Mouse (Mus musculus) limb, embryonic 12.5 days (tissue): Measurements from ENCODE around the gene Gm12258. TPM values are rescaled to one million over a fixed set of nuclear protein-coding genes. Genes with fewer than 3 reads are reported as not detected.
A peak's percentile ranks its signal among the peaks of the same experiment; 100 is the strongest.

Source experiments
- ATAC-seq: fragments of 200-750 bp; cut with Nextera tagmentation; 2 replicates; pipeline ENCODE4 v1.8.0; 2017; ENCODE audit warnings: low read depth, moderate TSS enrichment; ENCODE audit not compliant: insufficient number of reproducible peaks, insufficient read depth, low FRiP score, low TSS enrichment
- H3K27ac ChIP-seq: fragments of 300-500 bp; sonication (generic); 2 replicates; pipeline ENCODE4 v1.5.1; 2016; ENCODE audit warnings: mild to moderate bottlenecking, moderate library complexity
- H3K27me3 ChIP-seq: fragments of 300-500 bp; sonication (generic); 2 replicates; pipeline ENCODE4 v1.6.1; 2016; ENCODE audit warnings: mild to moderate bottlenecking, moderate library complexity
- H3K36me3 ChIP-seq: fragments of 300-500 bp; sonication (generic); 2 replicates; pipeline ENCODE4 v1.6.1; 2016; ENCODE audit warnings: mild to moderate bottlenecking, moderate library complexity
- H3K4me1 ChIP-seq: fragments of 300-500 bp; sonication (generic); replicated peaks from 2 replicates; pipeline ENCODE4 v1.6.1; 2016
- H3K4me2 ChIP-seq: fragments of 300-500 bp; sonication (generic); 2 replicates; pipeline ENCODE4 v1.6.1; 2016; ENCODE audit warnings: mild to moderate bottlenecking, moderate library complexity
- H3K4me3 ChIP-seq: fragments of 300-500 bp; sonication (generic); replicated peaks from 2 replicates; pipeline ENCODE4 v1.5.1; 2016; ENCODE audit warnings: mild to moderate bottlenecking
- H3K9ac ChIP-seq: fragments of 300-500 bp; sonication (generic); replicated peaks from 2 replicates; pipeline ENCODE4 v1.6.1; 2016; ENCODE audit warnings: mild to moderate bottlenecking, moderate library complexity
- H3K9me3 ChIP-seq: fragments of 300-500 bp; sonication (generic); 2 replicates; pipeline ENCODE4 v1.6.1; 2016; ENCODE audit warnings: mild to moderate bottlenecking, moderate library complexity
- WGBS: fragments of 180-500 bp; shearing (Covaris S2); methylation state at CpG from one replicate; pipeline ENCODE4 v1.1.7; 2016; 5-methylcytosine and 5-hydroxymethylcytosine counted together
- polyA plus RNA-seq: library from polyadenylated mRNA; unstranded; fragments of >200 nt; fragmentation: Nextera tagmentation; extraction: Ambion mirVana; gene quantifications from 2 replicates; pipeline ENCODE4 v1.2.1, GENCODE M21; 2016

The Gm12258 gene
- polyA plus RNA-seq, 1 experiment from 2014 or later: 13.5 TPM

DNA sequence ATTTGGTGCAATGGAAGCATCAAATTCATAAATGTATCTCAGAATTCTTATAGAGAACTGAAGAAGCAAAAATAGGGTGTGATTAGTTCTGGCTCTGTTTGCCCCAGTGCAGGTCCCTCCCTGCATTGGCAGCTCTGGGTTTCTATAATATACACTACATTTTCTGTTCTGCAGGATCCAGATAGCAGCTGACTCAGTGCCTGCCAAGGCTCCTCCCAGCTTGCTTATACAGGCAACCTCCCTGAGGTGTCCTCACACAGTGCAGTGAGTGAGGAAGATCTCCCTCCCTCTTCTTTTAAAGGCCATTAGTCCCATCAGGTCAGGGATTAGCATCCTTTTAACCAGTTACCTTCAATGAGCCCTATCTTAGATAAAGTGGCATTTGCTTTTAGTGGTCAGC lies 54.1 kb downstream of the Gm12258 start:
- peaks cover 55% of the 10 kb centered on the region for H3K36me3 ChIP-seq
- H3K4me3 ChIP-seq: no peak overlapping the region
- no peak overlapping the region for H3K9ac ChIP-seq
- ATAC-seq: no peak
- H3K27me3 ChIP-seq: no peaks in the 10 kb centered on the region
- no peaks in the 10 kb centered on the region for H3K9me3 ChIP-seq
- no peak overlapping the region for H3K27ac ChIP-seq
- H3K4me1 ChIP-seq: peaks cover 9% of the 10 kb centered on the region
- H3K4me2 ChIP-seq: no peak overlapping the region

DNA sequence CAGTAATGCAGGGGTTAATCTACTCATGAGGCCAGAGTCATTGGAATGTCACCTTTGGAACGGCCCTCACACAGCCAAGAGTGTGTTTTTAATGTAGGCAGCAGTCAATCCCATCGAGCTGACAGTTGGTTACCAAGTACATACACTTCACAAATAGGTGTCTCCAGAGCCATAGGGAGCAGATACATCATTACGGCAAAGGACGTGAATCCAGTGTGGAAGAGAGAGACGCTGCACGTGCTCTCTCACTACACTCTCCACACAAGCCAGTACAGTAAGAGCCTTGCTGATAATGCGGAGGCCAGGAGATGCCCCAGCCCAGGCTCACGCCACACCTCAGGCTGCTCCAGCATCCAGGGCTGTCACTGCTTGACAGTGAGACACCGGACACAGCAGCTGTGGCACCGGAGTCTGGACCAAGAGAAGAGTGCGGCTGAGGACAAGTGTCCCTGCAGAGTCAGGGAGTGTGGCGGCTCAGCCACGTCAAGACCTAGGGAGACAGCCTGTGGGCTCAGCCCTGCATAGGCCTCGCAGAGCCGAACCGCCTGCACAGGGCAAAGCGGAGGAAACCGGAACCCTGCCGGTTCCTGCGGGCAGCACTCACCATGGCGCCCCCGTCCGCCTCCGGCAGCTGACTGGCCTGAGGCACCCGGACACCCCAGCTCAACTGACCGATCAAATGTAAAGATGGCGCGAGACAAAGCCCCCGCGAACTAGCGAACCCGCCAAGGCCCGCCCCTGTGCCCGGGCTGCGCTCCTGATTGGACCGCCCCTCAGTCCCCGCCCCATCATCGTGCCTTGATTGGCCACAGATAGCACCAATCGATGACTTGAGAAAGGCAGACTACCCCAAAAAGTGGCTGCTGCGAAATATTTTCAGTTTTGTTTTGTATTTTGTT lies 56.8 kb downstream of the Gm12258 start, which contains the start of gene Zfp39:
Zfp39 (minus strand) TSS at position 715 of the 899 bp plus-strand sequence.
- peak; percentile 95 for ATAC-seq
- Histone ChIP-seq H3K9ac (peak within 1 kb of the TSS; percentile 89), H3K27ac (peak within 1 kb of the TSS; percentile 84), H3K27me3 (no peaks in the 10 kb centered on the region), H3K9me3 (no peaks in the 10 kb centered on the region), H3K4me3 (peak within 1 kb of the TSS; percentile 84), H3K36me3 (peaks cover 33% of the 10 kb centered on the region), H3K4me2 (peak within 1 kb of the TSS; percentile 85), H3K4me1 (peaks cover 9% of the 10 kb centered on the region)
- WGBS: under 1% methylated on average over 40 of the region's 40 CpGs

DNA sequence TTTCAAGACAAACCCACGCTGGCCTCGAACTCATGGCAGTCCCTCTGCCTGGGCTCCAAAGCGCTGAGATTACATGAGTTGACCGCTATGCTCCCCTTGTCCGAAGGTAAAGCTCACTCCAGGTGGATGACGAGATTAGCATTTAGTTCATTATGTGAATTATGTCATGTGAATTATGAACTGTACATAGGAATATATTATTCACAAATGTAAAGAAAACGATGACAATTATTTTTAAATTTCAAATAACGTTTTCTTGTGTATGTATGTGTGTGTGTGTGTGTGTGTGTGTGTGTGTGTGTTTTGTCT lies 57.4 kb downstream of the Gm12258 start:
- peak overlapping the region; percentile 84 for H3K4me3 ChIP-seq
- H3K4me1 ChIP-seq: peaks cover 9% of the 10 kb centered on the region
- 4% methylated on average over 8 of the region's 8 CpGs for WGBS
- H3K36me3 ChIP-seq: peaks cover 27% of the 10 kb centered on the region
- no peaks in the 10 kb centered on the region for H3K9me3 ChIP-seq
- peak overlapping the region; percentile 85 for H3K4me2 ChIP-seq
- no peaks in the 10 kb centered on the region for H3K27me3 ChIP-seq
- no peak; the same call in 1 of the 2 replicates for ATAC-seq
- H3K27ac ChIP-seq: no peak overlapping the region
- H3K9ac ChIP-seq: no peak overlapping the region

DNA sequence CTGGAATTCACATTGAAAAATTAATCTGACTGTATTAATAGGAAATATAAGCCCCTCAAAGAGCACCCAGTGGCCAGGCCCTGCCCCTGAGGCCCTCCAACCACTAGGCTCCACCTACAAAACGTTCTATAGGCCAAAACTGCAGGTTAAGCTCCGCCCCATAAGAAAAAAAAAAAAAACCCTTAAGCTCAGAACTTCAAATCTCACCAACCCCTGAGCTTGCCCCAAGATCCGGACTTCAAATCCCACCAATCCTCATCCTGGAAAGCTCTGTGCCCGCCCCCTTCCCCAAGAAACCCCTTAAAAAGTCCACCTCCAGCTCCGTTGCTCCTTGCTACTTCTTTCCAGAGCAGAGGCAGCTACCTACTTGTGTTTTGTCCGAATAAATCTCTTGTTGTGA lies 57.9 kb downstream of the Gm12258 start:
- Histone ChIP-seq H3K27me3 (no peaks in the 10 kb centered on the region), H3K9ac (no peak overlapping the region), H3K4me3 (0 out of 2 replicates have a peak overlapping the region, but pooled peaks have one; percentile 3), H3K36me3 (peaks cover 25% of the 10 kb centered on the region), H3K27ac (no peak overlapping the region), H3K9me3 (no peaks in the 10 kb centered on the region), H3K4me1 (peaks cover 9% of the 10 kb centered on the region), H3K4me2 (peak overlapping the region; percentile 85)
- 48% methylated on average over 6 of the region's 6 CpGs for WGBS
- ATAC-seq: no peak

Other genes with a start within 250 kb of the Gm12258 start
- gene 2210407C18Rik, start 231.1 kb upstream of the Gm12258 start, polyA plus RNA-seq: not detected in 2 replicates
- gene Olfr323, start 216.7 kb upstream of the Gm12258 start, polyA plus RNA-seq: not detected in 2 replicates
- gene Trim58, start 206.7 kb upstream of the Gm12258 start, polyA plus RNA-seq: 0.15 and 0.35 TPM in 2 replicates
- not detected in 2 replicates for gene Olfr322, start 188.4 kb upstream of the Gm12258 start, polyA plus RNA-seq
- not detected in 2 replicates for gene Olfr320, start 166.1 kb upstream of the Gm12258 start, polyA plus RNA-seq
- not detected in 2 replicates for gene Olfr319, start 148.0 kb upstream of the Gm12258 start, polyA plus RNA-seq
- not detected in 2 replicates for gene Olfr318, start 123.1 kb upstream of the Gm12258 start, polyA plus RNA-seq
- not detected in 2 replicates for gene Olfr317, start 107.9 kb upstream of the Gm12258 start, polyA plus RNA-seq
- not detected in 2 replicates for gene Olfr316, start 94.4 kb upstream of the Gm12258 start, polyA plus RNA-seq
- not detected in 2 replicates for gene Olfr315, start 74.0 kb upstream of the Gm12258 start, polyA plus RNA-seq
- not detected in 2 replicates for gene Olfr314, start 64.2 kb upstream of the Gm12258 start, polyA plus RNA-seq
- not detected in 2 replicates for gene Fam183b, start 45.2 kb upstream of the Gm12258 start, polyA plus RNA-seq
- not detected in 2 replicates for gene Olfr313, start 32.2 kb upstream of the Gm12258 start, polyA plus RNA-seq
- gene Olfr312, start 17.9 kb upstream of the Gm12258 start, polyA plus RNA-seq: not detected in 2 replicates
- not detected in 2 replicates for gene Olfr311, start 7.9 kb upstream of the Gm12258 start, polyA plus RNA-seq
- 8.9 and 11.0 TPM in 2 replicates for gene 2810021J22Rik, start 20.1 kb downstream of the Gm12258 start, polyA plus RNA-seq
- 4.9 and 6.6 TPM in 2 replicates for gene Zfp39, start 57.1 kb downstream of the Gm12258 start, polyA plus RNA-seq
- 0.25 TPM in 1 of 2 replicates, not detected in the other for gene Btnl10, start 70.8 kb downstream of the Gm12258 start, polyA plus RNA-seq
- 306 and 315 TPM in 2 replicates for gene Rnf187, start 91.8 kb downstream of the Gm12258 start, polyA plus RNA-seq
- gene Hist3h2ba, start 101.8 kb downstream of the Gm12258 start, polyA plus RNA-seq: 22.6 and 28.5 TPM in 2 replicates
- 26.2 and 27.9 TPM in 2 replicates for gene Hist3h2a, start 107.5 kb downstream of the Gm12258 start, polyA plus RNA-seq
- gene Trim17, start 107.5 kb downstream of the Gm12258 start, polyA plus RNA-seq: 0.80 and 0.93 TPM in 2 replicates
- 21.6 and 22.4 TPM in 2 replicates for gene Trim11, start 130.9 kb downstream of the Gm12258 start, polyA plus RNA-seq